Mouse (Mus musculus) ZHBTc4 (cell line): ENCODE measurements around the gene Lrrc4c.

Experiments used
- DNase-seq: peaks from one replicate; pipeline ENCODE4 v3.0.0-alpha.2; 2011; ENCODE audit warnings: low read depth, low spot score

The Lrrc4c gene

GRCm38 (mm10) chr2:96853797-96854196 is 535.8 kb downstream of the Lrrc4c start:
- no peak for DNase-seq

GRCm38 (mm10) chr2:96876062-96876461 is 558.1 kb downstream of the Lrrc4c start:
- no peak for DNase-seq

GRCm38 (mm10) chr2:96949531-96949930 is 631.6 kb downstream of the Lrrc4c start:
- no peak for DNase-seq

GRCm38 (mm10) chr2:96999521-96999920 is 681.6 kb downstream of the Lrrc4c start:
- DNase-seq, result no peak

- DNase-seq, result no peak
Observed at GRCm38 (mm10) chr2:97018319-97018718, 700.4 kb downstream of the Lrrc4c start.

GRCm38 (mm10) chr2:97026991-97027390 is 709.0 kb downstream of the Lrrc4c start:
- no peak for DNase-seq

GRCm38 (mm10) chr2:97027585-97027984 is 709.6 kb downstream of the Lrrc4c start:
- no peak for DNase-seq

GRCm38 (mm10) chr2:97036401-97036800 is 718.4 kb downstream of the Lrrc4c start:
- no peak for DNase-seq

GRCm38 (mm10) chr2:97037024-97037814 is 719.2 kb downstream of the Lrrc4c start:
- no peak for DNase-seq

GRCm38 (mm10) chr2:97044016-97044415 is 726.0 kb downstream of the Lrrc4c start:
- DNase-seq, result no peak

- DNase-seq, result no peak
Observed at GRCm38 (mm10) chr2:97045628-97046027, 727.7 kb downstream of the Lrrc4c start.

- DNase-seq, result no peak
Observed at GRCm38 (mm10) chr2:97080156-97080555, 762.2 kb downstream of the Lrrc4c start.

GRCm38 (mm10) chr2:97097965-97098364 is 780.0 kb downstream of the Lrrc4c start:
- DNase-seq, result no peak

- DNase-seq, result no peak
Observed at GRCm38 (mm10) chr2:97103398-97104162, 785.6 kb downstream of the Lrrc4c start.

- DNase-seq, result no peak
Observed at GRCm38 (mm10) chr2:97124246-97124645, 806.3 kb downstream of the Lrrc4c start.

GRCm38 (mm10) chr2:97138454-97138853 is 820.5 kb downstream of the Lrrc4c start:
- DNase-seq, result no peak

GRCm38 (mm10) chr2:97151626-97152194 is 833.7 kb downstream of the Lrrc4c start:
- no peak for DNase-seq

GRCm38 (mm10) chr2:97165745-97166144 is 847.8 kb downstream of the Lrrc4c start:
- DNase-seq, result no peak

- DNase-seq, result no peak
Observed at GRCm38 (mm10) chr2:97178399-97178798, 860.4 kb downstream of the Lrrc4c start.

GRCm38 (mm10) chr2:97196968-97197606 is 879.1 kb downstream of the Lrrc4c start:
- no peak for DNase-seq

- DNase-seq, result no peak
Observed at GRCm38 (mm10) chr2:97232966-97233365, 915.0 kb downstream of the Lrrc4c start.

- no peak for DNase-seq
Observed at GRCm38 (mm10) chr2:97234074-97234473, 916.1 kb downstream of the Lrrc4c start.
